Mouse (Mus musculus) urinary bladder, postnatal 14 days (tissue): ENCODE results near the gene Meltf.
"Not testable (repeated sequence)": the region's sequence is repeated elsewhere in the genome, so short reads cannot be mapped to it uniquely, and the experiment has no call there.

Experiments used
- DNase-seq: peaks from one replicate; pipeline ENCODE4 v3.0.0; 2021; ENCODE audit warnings: low spot score

Gene Meltf

GRCm38 (mm10) chr16:31933751-31934549 is 55.3 kb downstream of the Meltf start, which contains the start of gene Pigz:
Gene Pigz (plus strand): TSS chr16:31933851.
- peak; percentile 68 for DNase-seq

DNA sequence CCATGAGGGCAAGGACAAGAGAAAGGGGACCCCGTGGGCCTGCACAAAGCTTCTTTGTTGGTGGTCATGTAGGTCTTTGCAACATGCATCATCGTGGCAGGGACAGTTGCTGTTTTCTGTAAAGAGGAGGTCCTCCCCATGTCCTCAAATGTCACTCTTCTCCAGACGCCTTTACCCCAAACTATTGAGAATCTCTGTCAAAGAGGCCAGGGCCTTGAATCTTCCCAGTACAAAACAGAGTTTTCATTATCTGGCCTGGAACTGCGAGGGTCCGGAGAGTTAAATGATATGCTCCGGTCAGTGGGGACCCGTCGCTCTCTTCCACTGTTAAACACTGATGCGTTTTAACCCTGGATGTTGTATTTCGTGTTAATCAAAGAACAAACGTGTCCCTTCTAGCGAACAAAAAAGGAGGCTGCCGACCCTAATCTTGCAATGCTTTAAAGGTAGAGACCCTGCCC is 56.0 kb downstream of the Meltf start:
- no peak for DNase-seq

DNA sequence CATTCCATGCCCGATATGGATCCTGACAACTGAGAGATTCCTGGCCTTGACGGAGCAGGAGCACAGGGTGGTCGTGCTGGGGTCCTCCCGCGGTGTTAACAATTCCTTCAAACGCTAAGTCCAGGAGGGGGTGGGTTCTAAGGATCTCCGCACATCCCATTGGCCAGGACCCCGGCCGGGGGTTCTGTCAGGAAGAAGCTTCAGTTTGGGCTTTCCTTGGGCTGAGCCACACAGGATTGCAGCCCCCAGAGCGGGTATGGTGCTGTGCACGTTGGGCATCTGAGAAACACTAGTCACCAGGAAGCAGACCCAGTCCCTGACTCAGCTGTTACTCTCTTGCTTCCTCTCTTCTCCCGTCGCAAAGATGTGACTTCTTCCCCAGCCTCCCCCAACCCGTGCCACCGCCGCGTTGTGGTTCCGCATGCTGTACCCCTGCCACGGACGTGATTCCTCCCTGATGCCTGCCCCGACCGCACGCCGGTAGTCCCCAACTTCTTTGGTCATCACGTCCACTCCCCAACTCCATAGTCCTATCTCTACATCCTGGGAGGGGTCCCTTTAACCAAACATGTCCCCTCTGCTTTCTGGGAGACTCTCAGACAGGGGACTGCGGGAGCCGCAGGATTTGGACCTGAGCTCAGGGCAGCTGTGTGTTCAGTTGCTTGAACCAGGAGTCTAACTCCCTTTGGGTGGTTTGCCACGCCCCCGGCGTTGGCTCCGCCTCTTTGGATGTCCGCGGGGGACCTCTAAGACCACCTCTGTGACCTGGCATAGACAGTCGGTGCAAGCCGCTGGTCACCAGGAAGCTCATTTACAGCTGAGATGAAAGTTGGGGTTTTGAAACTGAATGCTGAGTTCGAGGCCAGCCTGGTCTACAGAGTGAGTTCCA is 56.7 kb downstream of the Meltf start:
- no peak for DNase-seq

- no peak for DNase-seq
Measured at GRCm38 (mm10) chr16:31936568-31936967, 58.0 kb downstream of the Meltf start.

- DNase-seq: no peak
Measured at GRCm38 (mm10) chr16:31938856-31939255, 60.2 kb downstream of the Meltf start.

- DNase-seq: no peak
Measured at GRCm38 (mm10) chr16:31940586-31940985, 62.0 kb downstream of the Meltf start.

DNA sequence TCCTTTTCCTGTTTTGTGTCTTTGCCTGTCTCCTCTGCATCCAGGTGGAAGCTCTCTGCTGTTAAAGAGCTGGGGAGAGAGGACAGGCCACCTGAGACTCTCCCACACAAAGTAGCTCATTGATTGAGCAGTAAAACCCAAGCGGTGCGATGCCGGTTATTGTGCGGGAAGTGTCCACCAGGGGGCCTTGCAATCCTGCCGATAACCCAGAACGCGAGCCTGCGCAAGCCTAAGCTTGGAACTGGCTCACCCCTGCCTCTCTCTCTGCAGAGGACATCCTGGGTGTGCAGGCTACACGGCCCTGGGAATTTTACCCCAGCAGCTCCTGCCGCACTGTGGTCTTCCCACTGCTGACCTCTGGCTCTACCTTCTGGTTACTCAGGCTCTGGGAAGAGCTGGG is 65.4 kb downstream of the Meltf start:
- peak; percentile 81 for DNase-seq

GRCm38 (mm10) chr16:31944698-31945255 is 66.2 kb downstream of the Meltf start:
- DNase-seq: no peak

- no peak for DNase-seq
Measured at GRCm38 (mm10) chr16:31945372-31945771, 66.8 kb downstream of the Meltf start.

GRCm38 (mm10) chr16:31945986-31946385 is 67.4 kb downstream of the Meltf start:
- not testable (repeated sequence) for DNase-seq

- no peak for DNase-seq
Measured at GRCm38 (mm10) chr16:31947333-31947732, 68.7 kb downstream of the Meltf start.

GRCm38 (mm10) chr16:31947901-31948316 is 69.3 kb downstream of the Meltf start:
- DNase-seq: no peak

GRCm38 (mm10) chr16:31948345-31948774 is 69.8 kb downstream of the Meltf start, which contains the start of the genes 0610012G03Rik and Ncbp2:
Gene 0610012G03Rik (minus strand): TSS chr16:31948494.
Gene Ncbp2 (plus strand): TSS chr16:31948513.
- DNase-seq: peak; percentile 97
